Mouse (Mus musculus): ENCODE results near the gene Cracr2a.

GRCm38 (mm10) chr6:127678320-127678719 is 117.2 kb downstream of the Cracr2a start:
- TF ChIP-seq CTCF (IDR thresholded peaks at IDR 0.05; ENCODE audit: low read depth, low read length) (no peak), TAL1 (conservative IDR thresholded peaks at IDR 0.05; ENCODE audit: low read depth, low read length) (no peak), GATA1 (IDR thresholded peaks at IDR 0.05; ENCODE audit: borderline replicate concordance, low read length) (no peak), GATA2 (IDR thresholded peaks at IDR 0.05; ENCODE audit: borderline replicate concordance, low read depth, low read length) (no peak)

Data from G1E (cell line).